Mouse (Mus musculus): ENCODE data around the gene Ccdc148.

DNA sequence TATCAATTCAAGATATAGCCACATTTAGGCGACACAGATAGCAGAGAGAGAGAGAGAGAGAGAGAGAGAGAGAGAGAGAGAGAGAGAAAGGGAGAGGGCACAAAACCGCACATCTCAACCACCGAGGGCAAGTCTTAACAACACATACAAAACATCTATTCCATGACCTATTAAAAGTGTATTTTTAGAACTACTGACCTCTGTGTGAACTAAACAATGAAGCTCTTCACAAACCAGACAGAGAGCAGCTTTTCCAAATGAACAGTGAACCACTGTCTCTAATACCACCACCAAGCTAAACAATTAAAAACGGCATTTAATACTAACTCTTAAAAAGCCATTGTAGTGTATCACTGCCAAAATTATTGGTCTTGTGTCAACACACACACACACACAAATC is 110.8 kb downstream of the Ccdc148 start:
- TF ChIP-seq POLR2A (IDR thresholded peaks at IDR 0.05; ENCODE audit: low read depth, low read length) (no peak), CTCF (IDR thresholded peaks at IDR 0.05; ENCODE audit: extremely low read depth, insufficient read length, insufficient replicate concordance, low read depth, low read length) (no peak)

All from small intestine, adult 2 months (tissue).